8 mouse cellular contexts compared by ENCODE assay signal in the genomic region with DNA sequence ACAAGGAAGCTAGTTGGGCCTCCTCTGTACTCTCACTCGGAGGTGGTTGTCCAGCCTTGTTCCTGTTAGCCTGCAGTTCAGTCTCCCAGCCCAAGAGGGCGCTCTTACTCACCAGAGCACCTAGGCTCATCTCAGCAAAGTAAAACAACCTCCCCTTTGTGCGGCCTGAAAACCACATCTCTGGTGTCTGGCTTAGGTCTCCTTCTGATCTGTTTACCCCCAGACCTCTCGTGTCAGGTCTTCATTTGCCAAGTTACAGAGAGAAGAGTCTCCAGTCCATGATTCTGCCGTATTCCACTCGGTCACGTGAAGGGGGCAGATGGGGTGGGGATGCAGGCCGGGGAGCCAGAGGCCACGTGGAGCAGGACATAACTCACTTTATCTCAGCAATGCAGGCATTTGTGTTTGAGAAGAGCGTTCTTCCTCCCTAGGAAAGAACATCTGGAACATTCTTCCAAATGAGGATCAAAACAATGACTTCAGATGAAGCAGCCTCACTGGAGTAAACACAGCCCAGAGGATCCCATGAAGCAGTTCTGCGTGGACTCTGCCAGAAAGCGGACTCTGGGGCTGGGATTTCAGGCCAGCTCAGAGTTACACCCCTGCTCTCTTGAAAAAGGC. TPM values are rescaled to one million over a fixed set of nuclear protein-coding genes. Genes with fewer than 3 reads are reported as not detected.
DNase-seq lines count a peak whose midpoint lies in the region; ATAC-seq lines count a peak whose summit lies in the region.

No protein-coding gene starts in this region.

- ATAC-seq in megakaryocyte-erythroid progenitor cell, adult 5-6 weeks (replicated peaks; ENCODE audit: low FRiP score, low TSS enrichment, poor library complexity, severe bottlenecking), result peak; percentile 75
- no peak for ATAC-seq in erythroid progenitor cell, adult 5-6 weeks (replicated peaks; ENCODE audit: low FRiP score, poor library complexity, severe bottlenecking)

- peak; percentile 31 for DNase-seq in Muller cell, postnatal 12 days (ENCODE audit: inconsistent ontology term)
- peak; percentile 77 for DNase-seq in brain, adult 2 months (ENCODE audit: low read depth, low spot score)
- DNase-seq in fibroblast of lung, adult 2 months (ENCODE audit: low read depth), result peak; percentile 62
- DNase-seq in heart, postnatal 4 days, result peak; percentile 83
- DNase-seq in layer of hippocampus, postnatal 36 days, result peak; percentile 49
- DNase-seq in spleen, postnatal 10 days (ENCODE audit: low spot score in 2 of 2), result peak; percentile 54 to 77

RNA-seq across cellular contexts. Expression of gene Lect2, which starts 27.5 kb away (rescaled TPM):
- not detected for total RNA-seq in heart, postnatal 4 days (2021)
- not detected for total RNA-seq in layer of hippocampus, postnatal 36 days (2021)
- not detected in 2 replicates for total RNA-seq in megakaryocyte-erythroid progenitor cell, adult 5-6 weeks (2014; fragmentation: Nextera tagmentation)
- total RNA-seq in megakaryocyte-erythroid progenitor cell, adult 5-6 weeks (2017), result not detected in 2 replicates
- not detected in 2 replicates for total RNA-seq in erythroid progenitor cell, adult 5-6 weeks (2015; ENCODE audit: low replicate concordance)
- not detected in 2 replicates for total RNA-seq in erythroid progenitor cell, adult 5-6 weeks (2017; ENCODE audit: low replicate concordance)

RNA-seq across cellular contexts. Expression of gene Tgfbi, which starts 33.5 kb away (rescaled TPM):
- 10 to 100 TPM; 20.0 to 24.1 TPM for total RNA-seq in heart, postnatal 4 days (2021)
- 1 to 10 TPM; 2.8 to 3.4 TPM for total RNA-seq in layer of hippocampus, postnatal 36 days (2021)
- total RNA-seq in megakaryocyte-erythroid progenitor cell, adult 5-6 weeks (2014; fragmentation: Nextera tagmentation), result 0.28 TPM in 1 of 2 replicates, not detected in the other
- 0.72 and 1.5 TPM in 2 replicates for total RNA-seq in megakaryocyte-erythroid progenitor cell, adult 5-6 weeks (2017)
- 10.1 and 20.5 TPM in 2 replicates for total RNA-seq in erythroid progenitor cell, adult 5-6 weeks (2015; ENCODE audit: low replicate concordance)
- total RNA-seq in erythroid progenitor cell, adult 5-6 weeks (2017; ENCODE audit: low replicate concordance), result 9.9 and 12.9 TPM in 2 replicates

RNA-seq across cellular contexts. Expression of gene Fbxl21, which starts 53.5 kb away (rescaled TPM):
- total RNA-seq in heart, postnatal 4 days (2021), result under 1 TPM; 0.72 to 0.88 TPM
- total RNA-seq in layer of hippocampus, postnatal 36 days (2021), result 1 to 10 TPM; 5.1 to 6.1 TPM
- not detected in 2 replicates for total RNA-seq in megakaryocyte-erythroid progenitor cell, adult 5-6 weeks (2014; fragmentation: Nextera tagmentation)
- total RNA-seq in megakaryocyte-erythroid progenitor cell, adult 5-6 weeks (2017), result not detected in 2 replicates
- not detected in 2 replicates for total RNA-seq in erythroid progenitor cell, adult 5-6 weeks (2015; ENCODE audit: low replicate concordance)
- 1.3 TPM in 1 of 2 replicates, not detected in the other for total RNA-seq in erythroid progenitor cell, adult 5-6 weeks (2017; ENCODE audit: low replicate concordance)

Comparison
In these comparisons a context has a peak if more than half of its experiments do, and no peak if none do; other contexts are left out.
1. DNase-seq: peak in every context shown above with its lines; median percentile 83 in heart, postnatal 4 days; 77 in brain, adult 2 months; 66 in spleen, postnatal 10 days; 62 in fibroblast of lung, adult 2 months; 49 in layer of hippocampus, postnatal 36 days; 31 in Muller cell, postnatal 12 days.